Mouse (Mus musculus) T-cell, adult 2 months (primary cell): ENCODE results near the gene Gm21679.
"Not testable (repeated sequence)": the region's sequence is repeated elsewhere in the genome, so short reads cannot be mapped to it uniquely, and the experiment has no call there.

Experiments
- DNase-seq: peaks from one replicate; pipeline ENCODE4 v3.0.0; 2022; ENCODE audit warnings: low spot score

Gm21679 gene

DNA sequence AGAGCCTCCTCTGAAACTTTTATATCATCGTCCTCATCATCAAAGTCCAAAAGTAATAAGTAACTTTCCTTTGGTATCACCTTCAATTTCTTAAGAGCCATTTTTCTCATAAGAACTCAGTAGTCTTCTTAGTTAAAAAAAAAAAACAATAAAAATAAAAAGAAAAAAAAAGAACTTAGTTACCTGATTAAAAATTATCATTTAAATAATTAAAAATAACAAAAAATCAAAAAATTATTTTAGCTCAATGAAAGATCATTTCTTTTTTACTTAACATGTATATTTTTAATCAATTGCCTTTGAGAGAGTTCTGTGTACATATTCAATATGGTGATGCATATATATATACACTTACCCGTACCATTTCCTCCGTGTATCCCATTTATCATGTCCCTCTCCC lies at the start of gene Gm21679:
TSS of gene Gm21679 (minus strand) at position 101 of the 400 bp plus-strand sequence.
- not testable (repeated sequence) for DNase-seq
